In genomic region chr11:103338671-103339070, GRCm38 (mm10) we compare ENCODE assay signal across 15 mouse cellular contexts.
"Had no signal": no experiment of that assay in that cellular context is flagged by ENCODE, and none has a peak within 500 bp of the region (broad histone marks: within the 10 kb centered on the region; RNA-seq: fewer than 3 reads in every experiment).

No protein-coding gene starts in this region.

- H3K27ac ChIP-seq: hindbrain, embryonic 14.5 days; layer of hippocampus, adult 2 months; limb, embryonic 13.5 days; liver, embryonic 14.5 days; midbrain, embryonic 12.5 days; neural tube, embryonic 13.5 days had no signal

- H3K9ac ChIP-seq: hindbrain, embryonic 14.5 days; limb, embryonic 13.5 days; liver, embryonic 14.5 days; midbrain, embryonic 12.5 days; neural tube, embryonic 13.5 days; stomach, embryonic 15.5 days had no signal

- DNase-seq: left cerebral cortex, postnatal 4 days; lung, adult 18-20 months; retina, postnatal 1 day; right cerebral cortex, postnatal 4 days; spleen, adult 18-20 months; thymus, adult 18-20 months; thymus, postnatal 14 days had no signal

- H3K9me3 ChIP-seq: limb, embryonic 13.5 days; midbrain, embryonic 12.5 days; neural tube, embryonic 13.5 days; stomach, embryonic 15.5 days had no signal

- ATAC-seq: midbrain, embryonic 16.5 days had no signal

- H3K4me3 ChIP-seq: layer of hippocampus, adult 2 months; limb, embryonic 13.5 days; midbrain, embryonic 12.5 days; neural tube, embryonic 13.5 days; stomach, embryonic 15.5 days had no signal

- H3K36me3 ChIP-seq: limb, embryonic 13.5 days; midbrain, embryonic 12.5 days; neural tube, embryonic 13.5 days; stomach, embryonic 15.5 days had no signal

- H3K4me2 ChIP-seq: hindbrain, embryonic 14.5 days; midbrain, embryonic 12.5 days; neural tube, embryonic 13.5 days had no signal
